ENCODE assay signal across 8 mouse cellular contexts in genomic region chr3:95314486-95315093, GRCm38 (mm10). TPM values are rescaled to one million over a fixed set of nuclear protein-coding genes. Genes with fewer than 3 reads are reported as not detected.
DNase-seq lines count a peak whose midpoint lies in the region; ATAC-seq and TF ChIP-seq lines count a peak whose summit lies in the region.

TSS of gene Cers2 (plus strand) at chr3:95314791.

- no peak for DNase-seq in lung, postnatal 0 days (ENCODE audit: low spot score)
- no peak for DNase-seq in lung, postnatal 14 days
- DNase-seq in adrenal gland, postnatal 36 days = no peak
- no peak for DNase-seq in gastrocnemius, postnatal 14 days
- no peak for DNase-seq in intestine, embryonic 14.5 days (ENCODE audit: low spot score)
- no peak for DNase-seq in spleen, postnatal 36 days (ENCODE audit: low spot score in 2 of 2)

- H3K4me1 ChIP-seq in lung, postnatal 0 days (ENCODE audit: insufficient read depth, low read depth, low read length) = peaks cover 16% of the 10 kb centered on the region; the same call in 1 of the 2 replicates
- peaks cover 17% of the 10 kb centered on the region for H3K4me1 ChIP-seq in intestine, embryonic 14.5 days (replicated peaks; ENCODE audit: control insufficient read depth, insufficient read depth, low read length)

- no peak for TF ChIP-seq CTCF in lung, postnatal 0 days (IDR thresholded peaks at IDR 0.05)

- H3K9me3 ChIP-seq in lung, postnatal 0 days (ENCODE audit: low read length) = no peaks in the 10 kb centered on the region
- H3K9me3 ChIP-seq in intestine, embryonic 14.5 days (ENCODE audit: control insufficient read depth, low read length) = no peaks in the 10 kb centered on the region

- no peak for TF ChIP-seq EP300 in lung, postnatal 0 days (IDR thresholded peaks at IDR 0.05)

- WGBS in lung, postnatal 0 days = 6% methylated on average over 27 of the region's 27 CpGs
- 6% methylated on average over 27 of the region's 27 CpGs for WGBS in intestine, embryonic 14.5 days

- H3K36me3 ChIP-seq in lung, postnatal 0 days (ENCODE audit: insufficient read depth, low read length) = no peaks in the 10 kb centered on the region
- H3K36me3 ChIP-seq in intestine, embryonic 14.5 days (ENCODE audit: control insufficient read depth, insufficient read depth, low read length) = 0 out of 2 replicates have a peak, but pooled peaks cover under 1% of the 10 kb centered on the region

- ATAC-seq in lung, postnatal 0 days = no peak
- no peak; the same call in 1 of the 2 replicates for ATAC-seq in intestine, embryonic 14.5 days (replicated peaks; ENCODE audit: low FRiP score, low TSS enrichment, low read depth)
- ATAC-seq in megakaryocyte-erythroid progenitor cell, adult 5-6 weeks (replicated peaks; ENCODE audit: low FRiP score, low TSS enrichment, poor library complexity, severe bottlenecking) = no peak
- ATAC-seq in frontal cortex, adult (ENCODE audit: low TSS enrichment) = no peak

- peak within 1 kb of the TSS; percentile 72 for H3K4me2 ChIP-seq in lung, postnatal 0 days (replicated peaks; ENCODE audit: low read depth, low read length)
- H3K4me2 ChIP-seq in intestine, embryonic 14.5 days (ENCODE audit: low read length) = peak within 1 kb of the TSS; percentile 67

- peak within 1 kb of the TSS; percentile 98 for H3K9ac ChIP-seq in lung, postnatal 0 days (replicated peaks; ENCODE audit: low read depth)
- H3K9ac ChIP-seq in intestine, embryonic 14.5 days (ENCODE audit: low read length) = peak within 1 kb of the TSS; percentile 99

- peak within 1 kb of the TSS; percentile 95 for H3K4me3 ChIP-seq in lung, postnatal 0 days (ENCODE audit: low read depth, low read length)
- peak within 1 kb of the TSS; percentile 87 for H3K4me3 ChIP-seq in intestine, embryonic 14.5 days (ENCODE audit: low read depth, low read length)

- intact Hi-C loops in gastrocnemius, postnatal 14 days (cut with DNase I; ENCODE audit: low total_unique reads) = no loop called here

- H3K27ac ChIP-seq in lung, postnatal 0 days (ENCODE audit: low read length) = peak within 1 kb of the TSS; percentile 97
- peak within 1 kb of the TSS; percentile 97 for H3K27ac ChIP-seq in intestine, embryonic 14.5 days (ENCODE audit: low read depth)

- H3K27me3 ChIP-seq in lung, postnatal 0 days (replicated peaks; ENCODE audit: insufficient read depth, low read length) = no peaks in the 10 kb centered on the region
- no peaks in the 10 kb centered on the region for H3K27me3 ChIP-seq in intestine, embryonic 14.5 days (replicated peaks; ENCODE audit: control insufficient read depth, insufficient read depth, low read length)

RNA-seq across cellular contexts. Expression of gene Cers2, which starts in this region (rescaled TPM):
- polyA plus RNA-seq in lung, postnatal 0 days (2015; fragmentation: Nextera tagmentation; extraction: Ambion mirVana) = 291 and 299 TPM in 2 replicates
- 100 to 1,000 TPM; 239 to 254 TPM for total RNA-seq in adrenal gland, postnatal 36 days (2021)
- total RNA-seq in gastrocnemius, postnatal 14 days (2021) = 10 to 100 TPM; 27.8 to 33.2 TPM
- polyA plus RNA-seq in intestine, embryonic 14.5 days (2014; fragmentation: Nextera tagmentation; extraction: Ambion mirVana) = 130 and 143 TPM in 2 replicates
- 199 and 268 TPM in 2 replicates for total RNA-seq in megakaryocyte-erythroid progenitor cell, adult 5-6 weeks (2014; fragmentation: Nextera tagmentation)
- total RNA-seq in megakaryocyte-erythroid progenitor cell, adult 5-6 weeks (2017) = 118 and 125 TPM in 2 replicates
